Mouse (Mus musculus) cerebellum, adult 2 months (tissue): ENCODE data around the gene Tmem190.

ENCODE experiments used
- CTCF ChIP-seq: fragments of 200-500 bp; IDR thresholded peaks from 2 replicates; pipeline ENCODE4 v1.5.1; 2011; ENCODE audit warnings: low read depth, mild to moderate bottlenecking, control low read depth, low read length, moderate library complexity, borderline replicate concordance; ENCODE audit not compliant: insufficient read depth
- POLR2A ChIP-seq: fragments of 200-500 bp; IDR thresholded peaks from 2 replicates; pipeline ENCODE4 v1.6.1; 2011; ENCODE audit warnings: low read length, control low read depth, borderline replicate concordance; ENCODE audit not compliant: insufficient read depth

DNA sequence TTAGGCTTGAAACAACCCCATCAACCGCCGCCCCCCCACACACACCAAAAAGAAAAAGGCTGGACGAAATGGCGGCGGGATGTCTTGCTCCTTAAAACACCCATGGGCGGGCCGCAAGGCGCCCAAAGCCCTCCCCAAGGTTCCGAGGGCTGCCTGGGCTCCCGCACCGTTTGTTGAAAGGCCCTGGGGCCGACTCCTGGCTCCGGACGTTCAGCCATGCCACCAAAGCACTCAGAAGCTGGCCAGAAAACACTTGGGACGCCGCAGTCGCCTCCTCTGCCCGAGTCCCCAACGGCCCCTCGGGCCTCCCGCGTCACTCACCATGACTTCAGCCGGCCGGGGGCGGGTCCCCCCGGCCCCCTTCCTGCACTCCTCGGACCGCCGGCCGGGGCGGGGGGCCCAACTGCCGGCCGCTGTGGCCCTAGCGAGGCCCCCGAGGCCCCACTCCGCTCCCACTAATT is 29.1 kb downstream of the Tmem190 start:
- TF ChIP-seq CTCF (no peak), POLR2A (no peak)
